Mouse (Mus musculus) thymus, postnatal 4 days (tissue): ENCODE measurements around the gene Nid2.

Experiments used
- DNase-seq: peaks from one replicate; pipeline ENCODE4 v3.0.0; 2021

Nid2 gene

GRCm38 (mm10) chr14:19785797-19786588 is 34.9 kb downstream of the Nid2 start:
- DNase-seq, result no peak

- DNase-seq, result no peak
Measured at GRCm38 (mm10) chr14:19788443-19788842, 37.4 kb downstream of the Nid2 start.

GRCm38 (mm10) chr14:19794881-19795280 is 43.8 kb downstream of the Nid2 start:
- no peak for DNase-seq

- DNase-seq, result no peak
Measured at GRCm38 (mm10) chr14:19796541-19797304, 45.7 kb downstream of the Nid2 start.

- no peak for DNase-seq
Measured at GRCm38 (mm10) chr14:19800485-19800884, 49.4 kb downstream of the Nid2 start.

GRCm38 (mm10) chr14:19801474-19802215 is 50.6 kb downstream of the Nid2 start:
- no peak for DNase-seq

- DNase-seq, result no peak
Measured at GRCm38 (mm10) chr14:19803222-19803621, 52.2 kb downstream of the Nid2 start.

- no peak for DNase-seq
Measured at GRCm38 (mm10) chr14:19803623-19804022, 52.6 kb downstream of the Nid2 start.

- DNase-seq, result no peak
Measured at GRCm38 (mm10) chr14:19807339-19807738, 56.3 kb downstream of the Nid2 start.

GRCm38 (mm10) chr14:19807858-19808257 is 56.8 kb downstream of the Nid2 start:
- no peak for DNase-seq

GRCm38 (mm10) chr14:19809934-19810333 is 58.9 kb downstream of the Nid2 start:
- no peak for DNase-seq

- DNase-seq, result no peak
Measured at GRCm38 (mm10) chr14:19813061-19813460, 62.0 kb downstream of the Nid2 start.

GRCm38 (mm10) chr14:19817949-19818348 is 66.9 kb downstream of the Nid2 start:
- peak; percentile 86 for DNase-seq

GRCm38 (mm10) chr14:19821686-19822085 is 70.6 kb downstream of the Nid2 start:
- no peak for DNase-seq

- DNase-seq, result peak; percentile 97
Measured at GRCm38 (mm10) chr14:19823321-19824142, 72.5 kb downstream of the Nid2 start, which contains the start of gene Rtraf. Gene Rtraf (minus strand): TSS chr14:19823824.

GRCm38 (mm10) chr14:19825481-19825880 is 74.4 kb downstream of the Nid2 start:
- no peak for DNase-seq

- DNase-seq, result no peak
Measured at GRCm38 (mm10) chr14:19836289-19836688, 85.2 kb downstream of the Nid2 start.

GRCm38 (mm10) chr14:19839600-19840332 is 88.7 kb downstream of the Nid2 start:
- peak; percentile 85 for DNase-seq

GRCm38 (mm10) chr14:19853471-19853870 is 102.4 kb downstream of the Nid2 start:
- no peak for DNase-seq

- DNase-seq, result no peak
Measured at GRCm38 (mm10) chr14:19858279-19858678, 107.2 kb downstream of the Nid2 start.
